Mouse (Mus musculus) forebrain, embryonic 13.5 days (tissue): ENCODE data around the gene Olfr370. TPM values are rescaled to one million over a fixed set of nuclear protein-coding genes. Genes with fewer than 3 reads are reported as not detected.

ENCODE experiments used
- ATAC-seq: fragments of 200-750 bp; cut with Nextera tagmentation; 2 replicates; pipeline ENCODE4 v1.8.0; 2017
- H3K27ac ChIP-seq: fragments of 300-500 bp; sonication (generic); 2 replicates; pipeline ENCODE4 v1.5.1; 2015; ENCODE audit warnings: inconsistent platforms, mild to moderate bottlenecking, moderate library complexity
- H3K27me3 ChIP-seq: fragments of 300-500 bp; sonication (generic); 2 replicates; pipeline ENCODE4 v1.6.1; 2015; ENCODE audit warnings: mild to moderate bottlenecking, inconsistent platforms
- H3K36me3 ChIP-seq: fragments of 300-500 bp; sonication (generic); 2 replicates; pipeline ENCODE4 v1.6.1; 2015; ENCODE audit warnings: mild to moderate bottlenecking, inconsistent platforms; ENCODE audit not compliant: poor library complexity, severe bottlenecking
- H3K4me1 ChIP-seq: fragments of 300-500 bp; sonication (generic); 2 replicates; pipeline ENCODE4 v1.6.1; 2015; ENCODE audit warnings: inconsistent platforms
- H3K4me2 ChIP-seq: fragments of 300-500 bp; sonication (generic); 2 replicates; pipeline ENCODE4 v1.6.1; 2015; ENCODE audit warnings: inconsistent platforms, mild to moderate bottlenecking, moderate library complexity
- H3K4me3 ChIP-seq: fragments of 300-500 bp; sonication (generic); 2 replicates; pipeline ENCODE4 v1.5.1; 2015; ENCODE audit warnings: mild to moderate bottlenecking, inconsistent platforms
- H3K9ac ChIP-seq: fragments of 300-500 bp; sonication (generic); 2 replicates; pipeline ENCODE4 v1.6.1; 2015; ENCODE audit warnings: mild to moderate bottlenecking, inconsistent platforms
- H3K9me3 ChIP-seq: fragments of 300-500 bp; sonication (generic); replicated peaks from 2 replicates; pipeline ENCODE4 v1.6.1; 2016; ENCODE audit warnings: inconsistent platforms
- WGBS: fragments of 180-500 bp; shearing (Covaris S2); methylation state at CpG from one replicate; pipeline ENCODE4 v1.1.7; 2015; 5-methylcytosine and 5-hydroxymethylcytosine counted together
- polyA plus RNA-seq: library from polyadenylated mRNA; unstranded; fragments of >200 nt; fragmentation: Nextera tagmentation; extraction: Ambion mirVana; gene quantifications from 2 replicates; pipeline ENCODE4 v1.2.1, GENCODE M21; 2015

The Olfr370 gene
- polyA plus RNA-seq, 1 experiment from 2014 or later = not detected

DNA sequence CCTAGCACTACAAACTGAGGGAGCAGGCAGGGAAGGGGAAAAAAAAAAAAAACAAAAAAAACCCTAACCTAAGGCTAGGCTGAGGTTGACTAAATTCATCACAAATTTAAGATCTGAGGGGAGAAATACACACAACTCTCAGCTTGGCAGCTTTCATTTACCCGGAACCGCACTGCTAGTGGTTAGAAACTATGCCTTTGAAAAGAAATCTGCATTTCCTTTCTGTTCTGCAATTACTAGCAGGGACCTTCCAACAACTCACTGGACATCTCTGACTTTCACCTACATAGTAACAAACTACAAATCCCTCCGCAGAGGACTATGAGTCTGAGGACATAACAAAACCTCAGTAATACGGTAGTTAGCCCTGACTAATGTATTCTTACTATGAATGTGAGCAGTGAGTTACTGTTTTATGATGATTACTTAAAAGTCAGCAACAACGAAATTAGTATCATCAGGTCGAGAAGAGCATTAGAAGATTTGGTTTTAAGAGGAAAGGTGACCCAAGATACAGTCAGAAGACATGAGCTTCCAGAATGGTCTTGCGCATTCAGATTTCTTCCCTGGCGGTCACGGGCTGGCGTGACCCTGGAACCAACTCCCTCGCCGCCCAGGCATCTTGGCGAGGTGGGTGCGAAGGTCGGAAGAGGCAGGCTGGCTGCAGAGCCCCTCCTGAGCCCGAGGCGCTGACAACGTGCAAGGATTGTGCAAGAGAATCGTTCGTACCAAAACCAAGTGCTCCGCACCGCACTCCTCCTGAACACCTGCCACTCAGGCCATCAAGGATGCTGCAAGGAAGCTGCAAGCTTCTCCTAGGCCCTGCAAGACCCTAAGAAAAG lies 58.0 kb downstream of the Olfr370 start:
- peak overlapping the region; percentile 91 for H3K27ac ChIP-seq
- peak overlapping the region; percentile 92 for H3K4me3 ChIP-seq
- peak overlapping the region; percentile 91 for H3K4me2 ChIP-seq
- H3K27me3 ChIP-seq = no peaks in the 10 kb centered on the region
- peaks cover 38% of the 10 kb centered on the region for H3K4me1 ChIP-seq
- WGBS = 3% methylated on average over 22 of the region's 22 CpGs
- H3K9ac ChIP-seq = peak overlapping the region; percentile 95
- peaks cover 7% of the 10 kb centered on the region; the same call in 1 of the 2 replicates for H3K36me3 ChIP-seq
- H3K9me3 ChIP-seq = no peaks in the 10 kb centered on the region
- ATAC-seq = no peak

DNA sequence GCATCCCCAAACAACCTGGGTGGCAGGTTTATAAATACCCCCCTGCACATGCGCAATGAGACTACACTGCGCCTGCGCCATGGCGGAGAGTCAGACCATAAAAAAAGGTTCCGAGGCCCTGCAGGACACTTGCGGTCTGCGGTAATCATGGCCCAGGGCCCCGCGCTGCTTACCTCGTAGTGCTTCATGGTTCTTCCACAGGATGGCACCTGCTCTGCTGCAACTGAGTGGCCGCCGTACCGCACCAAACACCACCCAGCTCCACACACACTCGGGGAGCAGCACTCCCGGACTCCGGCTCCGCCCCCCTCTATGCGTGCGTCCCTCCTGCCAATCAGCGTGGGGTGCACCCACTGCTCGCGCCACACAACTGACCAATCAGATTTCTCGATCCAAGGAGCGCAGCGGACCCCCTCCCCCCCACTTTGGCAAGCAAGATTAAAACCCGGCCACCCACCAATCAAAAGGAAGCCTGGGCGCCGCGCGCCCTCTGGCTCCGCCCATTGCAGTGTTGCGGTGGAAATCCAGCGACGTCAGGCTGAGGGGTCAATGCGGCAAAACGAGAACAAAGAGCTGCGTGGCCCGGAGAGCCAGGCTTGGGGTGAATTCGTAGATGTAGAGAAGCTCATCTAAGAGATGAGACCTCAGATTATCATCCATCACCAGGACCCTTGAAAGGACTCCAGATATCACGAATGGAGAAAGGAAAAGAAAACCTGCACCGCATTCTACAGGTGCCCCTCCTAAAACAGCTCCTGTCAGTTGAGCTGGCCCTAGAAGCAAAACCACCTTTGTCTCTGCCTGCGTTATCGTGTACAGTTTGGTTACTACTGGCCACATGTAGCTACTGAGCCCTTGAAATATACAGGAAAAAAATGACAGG lies 58.8 kb downstream of the Olfr370 start:
- H3K9me3 ChIP-seq = no peaks in the 10 kb centered on the region
- peak; percentile 98 for ATAC-seq

More for the DNA sequence above, 58.8 kb downstream of the Olfr370 start:
- H3K4me1 ChIP-seq = peaks cover 38% of the 10 kb centered on the region
- H3K4me3 ChIP-seq = peak overlapping the region; percentile 92
- peak overlapping the region; percentile 91 for H3K4me2 ChIP-seq
- peaks cover 7% of the 10 kb centered on the region; the same call in 1 of the 2 replicates for H3K36me3 ChIP-seq
- WGBS = under 1% methylated on average over 43 of the region's 43 CpGs
- H3K27ac ChIP-seq = peak overlapping the region; percentile 91
- H3K27me3 ChIP-seq = no peaks in the 10 kb centered on the region
- peak overlapping the region; percentile 95 for H3K9ac ChIP-seq

Other genes starting within 250 kb of the Olfr370 start
- not detected in 2 replicates for gene Ucp1, start 245.4 kb upstream of the Olfr370 start, polyA plus RNA-seq
- 27.9 and 28.3 TPM in 2 replicates for gene Elmod2, start 203.3 kb upstream of the Olfr370 start, polyA plus RNA-seq
- gene Mgat4d, start 187.3 kb upstream of the Olfr370 start, polyA plus RNA-seq = not detected in 2 replicates
- gene Clgn, start 145.9 kb upstream of the Olfr370 start, polyA plus RNA-seq = 5.4 and 6.1 TPM in 2 replicates
- gene Scoc, start 77.4 kb upstream of the Olfr370 start, polyA plus RNA-seq = 198 and 200 TPM in 2 replicates
- gene Ndufb7, start 30.9 kb downstream of the Olfr370 start, polyA plus RNA-seq = 393 and 412 TPM in 2 replicates
- gene Tecr, start 72.2 kb downstream of the Olfr370 start, polyA plus RNA-seq = 613 and 652 TPM in 2 replicates
- gene Dnajb1, start 72.4 kb downstream of the Olfr370 start, polyA plus RNA-seq = 59.4 and 61.9 TPM in 2 replicates
- gene Gipc1, start 116.9 kb downstream of the Olfr370 start, polyA plus RNA-seq = 190 and 196 TPM in 2 replicates
- gene Ptger1, start 130.9 kb downstream of the Olfr370 start, polyA plus RNA-seq = 0.67 and 0.78 TPM in 2 replicates
- gene Pkn1, start 163.4 kb downstream of the Olfr370 start, polyA plus RNA-seq = 25.6 and 26.7 TPM in 2 replicates
- 183 and 200 TPM in 2 replicates for gene Ddx39, start 179.4 kb downstream of the Olfr370 start, polyA plus RNA-seq
- gene Adgre5, start 205.5 kb downstream of the Olfr370 start, polyA plus RNA-seq = 6.7 and 7.2 TPM in 2 replicates